Mouse (Mus musculus): ENCODE measurements around the gene Usp45.
"Not testable (repeated sequence)": the region's sequence is repeated elsewhere in the genome, so short reads cannot be mapped to it uniquely, and the experiment has no call there.

Usp45 gene

GRCm38 (mm10) chr4:21766863-21767304, at the start of gene Usp45, which contains the start of gene Tstd3:
Usp45 (plus strand) TSS chr4:21767156.
Tstd3 (minus strand) TSS chr4:21767212.
- peak; percentile 70 for DNase-seq (ENCODE audit: low spot score)

GRCm38 (mm10) chr4:21722752-21723334, 44.1 kb upstream of the Usp45 start:
- DNase-seq (ENCODE audit: low spot score) = no peak

- peak; percentile 41 for DNase-seq (ENCODE audit: low spot score)
Measured at GRCm38 (mm10) chr4:21726912-21727614, 39.9 kb upstream of the Usp45 start.

- peak; percentile 92 for DNase-seq (ENCODE audit: low spot score)
Measured at GRCm38 (mm10) chr4:21727615-21728165, 39.3 kb upstream of the Usp45 start, which contains the start of gene Ccnc. Ccnc (plus strand) TSS chr4:21727701.

GRCm38 (mm10) chr4:21739169-21739568, 27.8 kb upstream of the Usp45 start:
- no peak for DNase-seq (ENCODE audit: low spot score)

GRCm38 (mm10) chr4:21744142-21744541, 22.8 kb upstream of the Usp45 start:
- not testable (repeated sequence) for DNase-seq (ENCODE audit: low spot score)

GRCm38 (mm10) chr4:21745723-21746122, 21.2 kb upstream of the Usp45 start:
- no peak for DNase-seq (ENCODE audit: low spot score)

GRCm38 (mm10) chr4:21755123-21755789, 11.7 kb upstream of the Usp45 start:
- no peak for DNase-seq (ENCODE audit: low spot score)

- DNase-seq (ENCODE audit: low spot score) = no peak
Measured at GRCm38 (mm10) chr4:21758860-21759259, 8.1 kb upstream of the Usp45 start.

- no peak for DNase-seq (ENCODE audit: low spot score)
Measured at GRCm38 (mm10) chr4:21761416-21762160, 5.4 kb upstream of the Usp45 start.

GRCm38 (mm10) chr4:21763827-21764226, 3.1 kb upstream of the Usp45 start:
- DNase-seq (ENCODE audit: low spot score) = no peak

GRCm38 (mm10) chr4:21766171-21766862, 639 bp upstream of the Usp45 start:
- DNase-seq (ENCODE audit: low spot score) = no peak

- DNase-seq (ENCODE audit: low spot score) = no peak
Measured at GRCm38 (mm10) chr4:21771064-21771463, 4.1 kb downstream of the Usp45 start.

GRCm38 (mm10) chr4:21772306-21772705, 5.3 kb downstream of the Usp45 start:
- no peak for DNase-seq (ENCODE audit: low spot score)

- DNase-seq (ENCODE audit: low spot score) = peak; percentile 96
Measured at GRCm38 (mm10) chr4:21776091-21776945, 9.4 kb downstream of the Usp45 start.

- DNase-seq (ENCODE audit: low spot score) = no peak
Measured at GRCm38 (mm10) chr4:21776946-21777265, 9.9 kb downstream of the Usp45 start.

- DNase-seq (ENCODE audit: low spot score) = no peak
Measured at GRCm38 (mm10) chr4:21780816-21781726, 14.1 kb downstream of the Usp45 start.

- no peak for DNase-seq (ENCODE audit: low spot score)
Measured at GRCm38 (mm10) chr4:21786268-21786667, 19.3 kb downstream of the Usp45 start.

GRCm38 (mm10) chr4:21788903-21789302, 21.9 kb downstream of the Usp45 start:
- DNase-seq (ENCODE audit: low spot score) = no peak

Measured in yolk sac, embryonic 10.5 days (tissue).